Mouse (Mus musculus) CH12.LX (cell line): ENCODE results near the gene Mxra8. TPM values are rescaled to one million over a fixed set of nuclear protein-coding genes. Genes with fewer than 3 reads are reported as not detected.

Experiments
- polyA plus RNA-seq: library from polyadenylated mRNA; unstranded; fragments of >175 nt; gene quantifications from 2 replicates; pipeline ENCODE4 v1.2.1, GENCODE M21; 2012; ENCODE audit warnings: low read depth; ENCODE audit not compliant: insufficient read length
- total RNA-seq, 2 experiments: library from RNA; depleted of rRNA; stranded (reverse); fragments of 300-350 nt in 1 of 2; fragments of >200 nt in 1 of 2; gene quantifications; 2 replicates each; pipeline ENCODE4 v1.2.3; 2012 to 2014

Gene Mxra8
- total and polyA plus RNA-seq, 3 experiments: 8.8 to 24.0 (median 12.4) TPM

Other genes with a start within 250 kb of the Mxra8 start
Only the 20 nearest of the 28 such genes appear.
- 2.4 and 3.2 TPM in 2 replicates for gene Fndc10, start 145.3 kb upstream of the Mxra8 start, total RNA-seq (2012; rRNA removed)
- 0.96 and 1.7 TPM in 2 replicates for gene Fndc10, start 145.3 kb upstream of the Mxra8 start, total RNA-seq (2014; rRNA removed)
- gene Fndc10, start 145.3 kb upstream of the Mxra8 start, polyA plus RNA-seq: 1.3 and 1.4 TPM in 2 replicates
- 169 and 172 TPM in 2 replicates for gene Ssu72, start 134.9 kb upstream of the Mxra8 start, total RNA-seq (2012; rRNA removed)
- 245 TPM in 2 replicates for gene Ssu72, start 134.9 kb upstream of the Mxra8 start, total RNA-seq (2014; rRNA removed)
- gene Ssu72, start 134.9 kb upstream of the Mxra8 start, polyA plus RNA-seq: 140 and 160 TPM in 2 replicates
- gene Tmem240, start 104.9 kb upstream of the Mxra8 start, total RNA-seq (2012; rRNA removed): 0.34 and 0.38 TPM in 2 replicates
- gene Tmem240, start 104.9 kb upstream of the Mxra8 start, total RNA-seq (2014; rRNA removed): not detected in 2 replicates
- 0.11 and 0.14 TPM in 2 replicates for gene Tmem240, start 104.9 kb upstream of the Mxra8 start, polyA plus RNA-seq
- gene Atad3a, start 78.6 kb upstream of the Mxra8 start, total RNA-seq (2012; rRNA removed): 154 and 175 TPM in 2 replicates
- gene Atad3a, start 78.6 kb upstream of the Mxra8 start, total RNA-seq (2014; rRNA removed): 133 and 135 TPM in 2 replicates
- 182 and 216 TPM in 2 replicates for gene Atad3a, start 78.6 kb upstream of the Mxra8 start, polyA plus RNA-seq
- gene Vwa1, start 65.0 kb upstream of the Mxra8 start, total RNA-seq (2012; rRNA removed): 1.2 and 1.8 TPM in 2 replicates
- gene Vwa1, start 65.0 kb upstream of the Mxra8 start, total RNA-seq (2014; rRNA removed): 0.12 and 0.15 TPM in 2 replicates
- gene Vwa1, start 65.0 kb upstream of the Mxra8 start, polyA plus RNA-seq: 0.12 and 0.13 TPM in 2 replicates
- 0.04 TPM in 2 replicates for gene Tmem88b, start 53.8 kb upstream of the Mxra8 start, total RNA-seq (2012; rRNA removed)
- not detected in 2 replicates for gene Tmem88b, start 53.8 kb upstream of the Mxra8 start, total RNA-seq (2014; rRNA removed)
- gene Tmem88b, start 53.8 kb upstream of the Mxra8 start, polyA plus RNA-seq: not detected in 2 replicates
- not detected in 2 replicates for gene Ankrd65, start 49.2 kb upstream of the Mxra8 start, total RNA-seq (2012; rRNA removed)
- gene Ankrd65, start 49.2 kb upstream of the Mxra8 start, total RNA-seq (2014; rRNA removed): not detected in 2 replicates
- gene Ankrd65, start 49.2 kb upstream of the Mxra8 start, polyA plus RNA-seq: not detected in 2 replicates
- 146 and 238 TPM in 2 replicates for gene Mrpl20, start 36.8 kb upstream of the Mxra8 start, total RNA-seq (2012; rRNA removed)
- gene Mrpl20, start 36.8 kb upstream of the Mxra8 start, total RNA-seq (2014; rRNA removed): 230 and 244 TPM in 2 replicates
- gene Mrpl20, start 36.8 kb upstream of the Mxra8 start, polyA plus RNA-seq: 193 and 212 TPM in 2 replicates
- 63.0 and 63.7 TPM in 2 replicates for gene Ccnl2, start 27.2 kb upstream of the Mxra8 start, total RNA-seq (2012; rRNA removed)
- 67.7 and 79.7 TPM in 2 replicates for gene Ccnl2, start 27.2 kb upstream of the Mxra8 start, total RNA-seq (2014; rRNA removed)
- 59.6 and 64.8 TPM in 2 replicates for gene Ccnl2, start 27.2 kb upstream of the Mxra8 start, polyA plus RNA-seq
- 142 and 149 TPM in 2 replicates for gene Aurkaip1, start 8.4 kb upstream of the Mxra8 start, total RNA-seq (2012; rRNA removed)
- 162 and 182 TPM in 2 replicates for gene Aurkaip1, start 8.4 kb upstream of the Mxra8 start, total RNA-seq (2014; rRNA removed)
- 138 and 141 TPM in 2 replicates for gene Aurkaip1, start 8.4 kb upstream of the Mxra8 start, polyA plus RNA-seq
- 52.1 and 55.1 TPM in 2 replicates for gene Dvl1, start 7.7 kb downstream of the Mxra8 start, total RNA-seq (2012; rRNA removed)
- 25.8 and 28.5 TPM in 2 replicates for gene Dvl1, start 7.7 kb downstream of the Mxra8 start, total RNA-seq (2014; rRNA removed)
- 21.4 and 23.9 TPM in 2 replicates for gene Dvl1, start 7.7 kb downstream of the Mxra8 start, polyA plus RNA-seq
- gene Tas1r3, start 23.7 kb downstream of the Mxra8 start, total RNA-seq (2012; rRNA removed): 0.63 and 0.89 TPM in 2 replicates
- gene Tas1r3, start 23.7 kb downstream of the Mxra8 start, total RNA-seq (2014; rRNA removed): 0.09 and 0.15 TPM in 2 replicates
- 0.34 and 0.47 TPM in 2 replicates for gene Tas1r3, start 23.7 kb downstream of the Mxra8 start, polyA plus RNA-seq
- gene Cptp, start 29.8 kb downstream of the Mxra8 start, total RNA-seq (2012; rRNA removed): 12.1 and 16.2 TPM in 2 replicates
- gene Cptp, start 29.8 kb downstream of the Mxra8 start, total RNA-seq (2014; rRNA removed): 8.0 and 9.0 TPM in 2 replicates
- 15.5 and 16.5 TPM in 2 replicates for gene Cptp, start 29.8 kb downstream of the Mxra8 start, polyA plus RNA-seq
- gene Ints11, start 29.9 kb downstream of the Mxra8 start, total RNA-seq (2012; rRNA removed): 97.6 and 103 TPM in 2 replicates
- gene Ints11, start 29.9 kb downstream of the Mxra8 start, total RNA-seq (2014; rRNA removed): 83.9 and 88.9 TPM in 2 replicates
- 72.5 and 77.1 TPM in 2 replicates for gene Ints11, start 29.9 kb downstream of the Mxra8 start, polyA plus RNA-seq
- gene Pusl1, start 52.1 kb downstream of the Mxra8 start, total RNA-seq (2012; rRNA removed): 45.7 and 61.4 TPM in 2 replicates
- 32.1 and 38.0 TPM in 2 replicates for gene Pusl1, start 52.1 kb downstream of the Mxra8 start, total RNA-seq (2014; rRNA removed)
- gene Pusl1, start 52.1 kb downstream of the Mxra8 start, polyA plus RNA-seq: 29.5 and 37.5 TPM in 2 replicates
- 10.7 and 13.1 TPM in 2 replicates for gene Acap3, start 52.1 kb downstream of the Mxra8 start, total RNA-seq (2012; rRNA removed)
- 4.2 and 4.3 TPM in 2 replicates for gene Acap3, start 52.1 kb downstream of the Mxra8 start, total RNA-seq (2014; rRNA removed)
- gene Acap3, start 52.1 kb downstream of the Mxra8 start, polyA plus RNA-seq: 10.5 and 13.4 TPM in 2 replicates
- gene Ube2j2, start 104.2 kb downstream of the Mxra8 start, total RNA-seq (2012; rRNA removed): 73.5 and 112 TPM in 2 replicates
- 137 and 145 TPM in 2 replicates for gene Ube2j2, start 104.2 kb downstream of the Mxra8 start, total RNA-seq (2014; rRNA removed)
- gene Ube2j2, start 104.2 kb downstream of the Mxra8 start, polyA plus RNA-seq: 144 and 150 TPM in 2 replicates
- gene C1qtnf12, start 122.6 kb downstream of the Mxra8 start, total RNA-seq (2012; rRNA removed): 21.0 and 21.1 TPM in 2 replicates
- 24.5 and 25.3 TPM in 2 replicates for gene C1qtnf12, start 122.6 kb downstream of the Mxra8 start, total RNA-seq (2014; rRNA removed)
- gene C1qtnf12, start 122.6 kb downstream of the Mxra8 start, polyA plus RNA-seq: 25.0 and 27.6 TPM in 2 replicates
- gene B3galt6, start 153.0 kb downstream of the Mxra8 start, total RNA-seq (2012; rRNA removed): 10.1 and 11.3 TPM in 2 replicates
- gene B3galt6, start 153.0 kb downstream of the Mxra8 start, total RNA-seq (2014; rRNA removed): 8.6 and 9.9 TPM in 2 replicates
- gene B3galt6, start 153.0 kb downstream of the Mxra8 start, polyA plus RNA-seq: 3.1 and 3.4 TPM in 2 replicates
- 193 and 211 TPM in 2 replicates for gene Sdf4, start 153.2 kb downstream of the Mxra8 start, total RNA-seq (2012; rRNA removed)
- 210 and 227 TPM in 2 replicates for gene Sdf4, start 153.2 kb downstream of the Mxra8 start, total RNA-seq (2014; rRNA removed)
- gene Sdf4, start 153.2 kb downstream of the Mxra8 start, polyA plus RNA-seq: 167 and 193 TPM in 2 replicates